Mouse (Mus musculus) neural tube, embryonic 11.5 days (tissue): ENCODE data around the gene Insl3. TPM values are rescaled to one million over a fixed set of nuclear protein-coding genes. Genes with fewer than 3 reads are reported as not detected.
"Not testable (repeated sequence)": the region's sequence is repeated elsewhere in the genome, so short reads cannot be mapped to it uniquely, and the experiment has no call there.

Experiments
- ATAC-seq: fragments of 200-750 bp; cut with Nextera tagmentation; 2 replicates; pipeline ENCODE4 v1.8.0; 2017; ENCODE audit warnings: moderate number of reproducible peaks, mild to moderate bottlenecking, moderate TSS enrichment, moderate library complexity; ENCODE audit not compliant: insufficient read depth, low FRiP score, low TSS enrichment
- DNase-seq: peaks from one replicate; pipeline ENCODE4 v3.0.0-alpha.2; 2015; ENCODE audit warnings: low spot score
- H3K27ac ChIP-seq: fragments of 300-500 bp; sonication (generic); 2 replicates; pipeline ENCODE4 v1.5.1; 2014; ENCODE audit warnings: low read depth, mild to moderate bottlenecking, low read length
- H3K27me3 ChIP-seq: fragments of 300-500 bp; sonication (generic); 2 replicates; pipeline ENCODE4 v1.6.1; 2014; ENCODE audit warnings: mild to moderate bottlenecking, low read length, mixed read lengths; ENCODE audit not compliant: control insufficient read depth, insufficient read depth
- H3K36me3 ChIP-seq: fragments of 300-500 bp; sonication (generic); 2 replicates; pipeline ENCODE4 v1.6.1; 2014; ENCODE audit warnings: mild to moderate bottlenecking, low read length, moderate library complexity, mixed read lengths; ENCODE audit not compliant: control insufficient read depth, insufficient read depth
- H3K4me1 ChIP-seq: fragments of 300-500 bp; sonication (generic); 2 replicates; pipeline ENCODE4 v1.6.1; 2014; ENCODE audit warnings: low read length, mixed read lengths; ENCODE audit not compliant: control insufficient read depth, insufficient read depth
- H3K4me2 ChIP-seq: fragments of 300-500 bp; sonication (generic); 2 replicates; pipeline ENCODE4 v1.6.1; 2014; ENCODE audit warnings: low read depth, mild to moderate bottlenecking, moderate library complexity
- H3K4me3 ChIP-seq: fragments of 300-500 bp; sonication (generic); 2 replicates; pipeline ENCODE4 v1.5.1; 2014; ENCODE audit warnings: low read depth, low read length
- H3K9ac ChIP-seq: fragments of 300-500 bp; sonication (generic); 2 replicates; pipeline ENCODE4 v1.6.1; 2014; ENCODE audit warnings: mild to moderate bottlenecking, low read length
- H3K9me3 ChIP-seq: fragments of 300-500 bp; sonication (generic); 2 replicates; pipeline ENCODE4 v1.6.1; 2016; ENCODE audit warnings: low read length; ENCODE audit not compliant: control insufficient read depth
- WGBS: fragments of 180-500 bp; shearing (Covaris S2); extraction: QIAGEN DNeasy Blood & Tissue Kit; methylation state at CpG from one replicate; pipeline ENCODE4 v1.1.7; 2014; 5-methylcytosine and 5-hydroxymethylcytosine counted together
- polyA plus RNA-seq: library from polyadenylated mRNA; unstranded; fragments of >200 nt; fragmentation: Nextera tagmentation; extraction: Ambion mirVana; gene quantifications from 2 replicates; pipeline ENCODE4 v1.2.1, GENCODE M21; 2014

The Insl3 gene
- polyA plus RNA-seq, 1 experiment from 2014 or later = not detected

DNA sequence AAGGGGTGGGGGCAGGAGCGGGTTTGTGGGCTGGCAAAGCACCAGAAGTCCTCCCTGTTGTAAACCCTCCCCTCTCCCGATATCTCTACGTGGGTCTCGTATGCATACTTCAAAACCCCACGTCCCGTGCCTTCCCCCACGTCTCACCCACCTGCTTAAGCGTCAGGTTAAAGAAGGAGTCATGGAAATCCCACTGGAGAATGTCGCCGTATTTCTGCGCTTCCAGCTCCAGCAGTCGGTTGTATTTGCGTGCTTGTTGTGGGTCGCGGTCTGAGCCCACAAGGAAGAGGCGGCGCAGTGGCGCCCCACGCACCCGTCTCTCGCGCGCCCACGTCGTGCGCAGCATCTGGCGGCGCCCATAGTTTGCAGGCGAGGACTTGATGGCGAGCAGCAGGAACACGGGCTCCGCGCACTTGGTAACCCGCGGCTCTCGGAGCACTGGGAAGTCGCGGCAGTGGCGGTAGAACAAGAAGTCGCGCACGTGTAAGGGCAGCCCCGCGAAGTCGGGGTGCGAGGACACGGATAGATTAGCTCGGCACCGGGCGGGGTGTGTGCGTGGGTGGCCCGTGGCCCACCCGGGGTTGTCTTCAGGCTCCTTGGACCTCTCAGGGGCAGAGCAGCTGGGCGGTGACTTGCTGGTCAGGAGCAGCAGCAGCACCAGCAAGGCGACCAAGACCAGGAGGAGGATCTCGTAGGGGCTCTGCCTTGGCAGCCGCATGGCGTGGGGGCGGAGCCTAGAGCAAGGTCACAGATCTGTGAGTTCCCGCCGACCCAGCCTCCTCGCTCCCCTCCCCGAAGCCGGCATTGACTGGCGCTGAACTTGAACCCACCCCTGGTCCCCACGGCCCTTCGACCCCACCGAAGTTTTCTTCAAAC is 4.4 kb downstream of the Insl3 start:
- ATAC-seq (0 out of 2 replicates have a peak, but pooled peaks have one; percentile 27), DNase-seq (no peak)
- WGBS = 10% methylated on average over 68 of the region's 68 CpGs
- Histone ChIP-seq H3K4me3 (no peak overlapping the region), H3K4me2 (no peak overlapping the region), H3K9ac (no peak overlapping the region), H3K27ac (no peak overlapping the region), H3K27me3 (peaks cover 74% of the 10 kb centered on the region), H3K4me1 (no peaks in the 10 kb centered on the region), H3K36me3 (no peaks in the 10 kb centered on the region), H3K9me3 (no peaks in the 10 kb centered on the region)

GRCm38 (mm10) chr8:71695456-71695855 is 6.4 kb downstream of the Insl3 start:
- H3K4me3 ChIP-seq, H3K27ac ChIP-seq, DNase-seq, H3K9ac ChIP-seq, H3K4me1 ChIP-seq, H3K36me3 ChIP-seq, ATAC-seq, H3K4me2 ChIP-seq, H3K9me3 ChIP-seq: not testable (repeated sequence)
- 63% methylated on average over 12 of the region's 12 CpGs for WGBS
- peaks cover 64% of the 10 kb centered on the region for H3K27me3 ChIP-seq

GRCm38 (mm10) chr8:71700493-71701269 is 11.7 kb downstream of the Insl3 start:
- H3K4me3 ChIP-seq = peak overlapping the region; percentile 9; the same call in 1 of the 2 replicates
- DNase-seq (no peak), ATAC-seq (no peak)
- H3K27ac ChIP-seq = no peak overlapping the region
- no peaks in the 10 kb centered on the region for H3K36me3 ChIP-seq
- H3K4me2 ChIP-seq = no peak overlapping the region
- peaks cover 47% of the 10 kb centered on the region for H3K27me3 ChIP-seq
- H3K4me1 ChIP-seq = no peaks in the 10 kb centered on the region
- no peak overlapping the region for H3K9ac ChIP-seq
- H3K9me3 ChIP-seq = no peaks in the 10 kb centered on the region
- WGBS = 5% methylated on average over 29 of the region's 29 CpGs

- Histone ChIP-seq H3K4me1 (no peaks in the 10 kb centered on the region), H3K36me3 (no peaks in the 10 kb centered on the region), H3K9me3 (no peaks in the 10 kb centered on the region), H3K9ac (no peak within 1 kb of the TSS), H3K4me2 (no peak within 1 kb of the TSS), H3K27ac (no peak within 1 kb of the TSS), H3K27me3 (peaks cover 45% of the 10 kb centered on the region), H3K4me3 (peak within 1 kb of the TSS; percentile 10; the same call in 1 of the 2 replicates)
- DNase-seq (no peak), ATAC-seq (no peak)
- WGBS = 16% methylated on average over 33 of the region's 34 CpGs
Observed at GRCm38 (mm10) chr8:71701414-71702086, 12.5 kb downstream of the Insl3 start, which contains the start of gene B3gnt3. Gene B3gnt3 (minus strand): TSS chr8:71701789.

GRCm38 (mm10) chr8:71702087-71702432 is 13.0 kb downstream of the Insl3 start:
- ATAC-seq (no peak), DNase-seq (no peak)
- Histone ChIP-seq H3K4me2 (no peak overlapping the region), H3K36me3 (no peaks in the 10 kb centered on the region), H3K9ac (no peak overlapping the region), H3K4me3 (no peak overlapping the region), H3K27me3 (peaks cover 46% of the 10 kb centered on the region), H3K9me3 (no peaks in the 10 kb centered on the region), H3K4me1 (no peaks in the 10 kb centered on the region), H3K27ac (no peak overlapping the region)
- WGBS = 34% methylated on average over 4 of the region's 4 CpGs

GRCm38 (mm10) chr8:71702923-71703322 is 13.9 kb downstream of the Insl3 start:
- no peaks in the 10 kb centered on the region for H3K36me3 ChIP-seq
- ATAC-seq (no peak), DNase-seq (no peak)
- H3K4me3 ChIP-seq = no peak overlapping the region
- peaks cover 48% of the 10 kb centered on the region for H3K27me3 ChIP-seq
- no peak overlapping the region for H3K4me2 ChIP-seq
- H3K9me3 ChIP-seq = no peaks in the 10 kb centered on the region
- H3K27ac ChIP-seq = no peak overlapping the region
- WGBS = 94% methylated on average over 3 of the region's 3 CpGs
- no peak overlapping the region for H3K9ac ChIP-seq
- H3K4me1 ChIP-seq = no peaks in the 10 kb centered on the region

- not testable (repeated sequence) for H3K9ac ChIP-seq, H3K27ac ChIP-seq, ATAC-seq, H3K9me3 ChIP-seq, H3K4me2 ChIP-seq, H3K4me3 ChIP-seq, H3K36me3 ChIP-seq, H3K4me1 ChIP-seq, DNase-seq
- H3K27me3 ChIP-seq = peaks cover 50% of the 10 kb centered on the region
Observed at GRCm38 (mm10) chr8:71703400-71703799, 14.4 kb downstream of the Insl3 start.

DNA sequence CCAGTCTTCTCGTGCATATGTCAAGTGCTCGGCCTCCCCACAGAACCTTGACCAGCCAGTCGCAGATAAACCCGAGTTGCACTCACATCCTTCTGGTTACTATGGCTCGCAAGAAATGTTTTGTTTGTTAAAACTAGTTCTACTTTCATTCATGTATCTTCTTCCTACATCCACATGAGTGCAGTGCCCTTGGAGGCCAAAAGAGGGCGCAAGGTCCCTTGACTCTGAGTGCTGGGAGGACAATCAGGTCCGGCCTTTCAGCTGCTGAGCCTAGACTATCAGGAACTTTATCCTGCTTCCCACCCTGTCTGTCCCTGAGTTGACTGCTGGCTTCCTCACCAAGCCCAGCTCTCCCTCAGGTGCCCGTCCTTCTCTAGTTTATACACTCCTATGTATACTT is 18.9 kb downstream of the Insl3 start:
- WGBS = 42% methylated on average over 8 of the region's 8 CpGs
- H3K4me1 ChIP-seq = no peaks in the 10 kb centered on the region
- peak; percentile 74 for DNase-seq
- no peak overlapping the region for H3K9ac ChIP-seq
- H3K27me3 ChIP-seq = peaks cover 25% of the 10 kb centered on the region
- H3K9me3 ChIP-seq = no peaks in the 10 kb centered on the region
- H3K4me2 ChIP-seq = no peak overlapping the region
- H3K4me3 ChIP-seq = no peak overlapping the region
- no peak for ATAC-seq
- no peak overlapping the region for H3K27ac ChIP-seq
- no peaks in the 10 kb centered on the region for H3K36me3 ChIP-seq
